Mouse (Mus musculus) MEL (cell line): ENCODE measurements around the gene Ubtf. TPM values are rescaled to one million over a fixed set of nuclear protein-coding genes. Genes with fewer than 3 reads are reported as not detected.

Experiments
- DNase-seq: peaks from one replicate; pipeline ENCODE4 v3.0.0; 2011; ENCODE audit warnings: low read depth, low spot score
- H3K27ac ChIP-seq: 2 replicates; pipeline ENCODE4 v1.5.1; 2012; ENCODE audit warnings: low read depth, mild to moderate bottlenecking, control low read depth, low read length, moderate library complexity; ENCODE audit not compliant: control insufficient read depth
- H3K27me3 ChIP-seq, 2 experiments: fragments of 150-350 bp in 1 of 2; sonication (generic) in 1 of 2; 2 replicates each; pipeline ENCODE4 v1.6.1; 2012; ENCODE audit warnings: low read length in 2 of 2, mild to moderate bottlenecking in 2 of 2, improper control_type of control experiment in 1 of 2, moderate library complexity in 1 of 2; ENCODE audit not compliant: insufficient read depth in 2 of 2, control insufficient read depth in 1 of 2
- H3K36me3 ChIP-seq, 2 experiments: 2 replicates each; pipeline ENCODE4 v1.6.1; 2012 to 2014; ENCODE audit warnings: low read length in 2 of 2, improper control_type of control experiment in 1 of 2, inconsistent platforms in 1 of 2, mild to moderate bottlenecking in 1 of 2; ENCODE audit not compliant: insufficient read depth in 2 of 2, control insufficient read depth in 1 of 2
- H3K4me1 ChIP-seq, 2 experiments: fragments of 150-350 bp in 1 of 2; sonication (generic) in 1 of 2; 2 replicates each; pipeline ENCODE4 v1.6.1; 2012; ENCODE audit warnings: low read length in 2 of 2, improper control_type of control experiment in 1 of 2, mild to moderate bottlenecking in 1 of 2; ENCODE audit not compliant: insufficient read depth in 2 of 2, control insufficient read depth in 1 of 2
- H3K4me3 ChIP-seq, 2 experiments: fragments of 150-350 bp in 1 of 2; sonication (generic) in 1 of 2; 2 replicates each; pipeline ENCODE4 v1.5.1; 2012; ENCODE audit warnings: low read depth in 2 of 2, low read length in 2 of 2, mild to moderate bottlenecking in 2 of 2, moderate library complexity in 2 of 2, control low read depth in 1 of 2, improper control_type of control experiment in 1 of 2; ENCODE audit not compliant: control insufficient read depth in 1 of 2, insufficient read depth in 1 of 2
- H3K79me2 ChIP-seq: 2 replicates; pipeline ENCODE4 v1.6.1; 2012; ENCODE audit warnings: mild to moderate bottlenecking, low read length, moderate library complexity; ENCODE audit not compliant: control insufficient read depth, poor library complexity, insufficient read depth
- H3K9ac ChIP-seq: 2 replicates; pipeline ENCODE4 v1.6.1; 2012; ENCODE audit warnings: low read depth, mild to moderate bottlenecking, control low read depth, low read length, moderate library complexity; ENCODE audit not compliant: control insufficient read depth, poor library complexity, severe bottlenecking
- H3K9me3 ChIP-seq: fragments of 150-350 bp; sonication (generic); replicated peaks from 2 replicates; pipeline ENCODE4 v1.6.1; 2012; ENCODE audit warnings: mild to moderate bottlenecking, low read length, improper control_type of control experiment, moderate library complexity; ENCODE audit not compliant: insufficient read depth
- BHLHE40 ChIP-seq: IDR thresholded peaks from 2 replicates; pipeline ENCODE4 v1.6.1; 2012; ENCODE audit warnings: low read depth, mild to moderate bottlenecking, inconsistent platforms, low read length, improper control_type of control experiment, borderline replicate concordance
- E2F4 ChIP-seq: IDR thresholded peaks from 2 replicates; pipeline ENCODE4 v1.6.1; 2011; ENCODE audit warnings: low read depth, low read length, improper control_type of control experiment, borderline replicate concordance
- ELF1 ChIP-seq: IDR thresholded peaks from 2 replicates; pipeline ENCODE4 v1.6.1; 2014; ENCODE audit warnings: low read depth, mild to moderate bottlenecking, inconsistent platforms, low read length, improper control_type of control experiment, moderate library complexity
- EP300 ChIP-seq, 2 experiments: IDR thresholded peaks; 2 replicates each; pipeline ENCODE4 v1.6.1; 2011; ENCODE audit warnings: improper control_type of control experiment in 2 of 2, low read length in 2 of 2, low read depth in 1 of 2, mild to moderate bottlenecking in 1 of 2
- GATA1 ChIP-seq: IDR thresholded peaks from 2 replicates; pipeline ENCODE4 v1.6.1; 2011; ENCODE audit warnings: low read depth, low read length, improper control_type of control experiment
- JUND ChIP-seq: IDR thresholded peaks from 2 replicates; pipeline ENCODE4 v1.6.1; 2011; ENCODE audit warnings: low read depth, mild to moderate bottlenecking, improper control_type of control experiment, low read length
- MAX ChIP-seq: IDR thresholded peaks from 2 replicates; pipeline ENCODE4 v1.6.1; 2011; ENCODE audit warnings: low read length, improper control_type of control experiment
- MEF2A ChIP-seq: IDR thresholded peaks from 2 replicates; pipeline ENCODE4 v1.6.1; 2014; ENCODE audit warnings: low read depth, mild to moderate bottlenecking, inconsistent platforms, low read length, improper control_type of control experiment; ENCODE audit not compliant: poor library complexity, insufficient replicate concordance, severe bottlenecking; ENCODE audit errors: extremely low read depth
- NELFE ChIP-seq: IDR thresholded peaks from 2 replicates; pipeline ENCODE4 v1.6.1; 2011; ENCODE audit warnings: low read depth, low read length, improper control_type of control experiment
- NRF1 ChIP-seq: IDR thresholded peaks from 2 replicates; pipeline ENCODE4 v1.6.1; 2014; ENCODE audit warnings: low read depth, mild to moderate bottlenecking, inconsistent platforms, low read length, improper control_type of control experiment, moderate library complexity; ENCODE audit not compliant: poor library complexity, insufficient read depth, severe bottlenecking
- RAD21 ChIP-seq: IDR thresholded peaks from 2 replicates; pipeline ENCODE4 v1.6.1; 2011; ENCODE audit warnings: mild to moderate bottlenecking, low read depth, low read length, improper control_type of control experiment
- SMC3 ChIP-seq: IDR thresholded peaks from 2 replicates; pipeline ENCODE4 v1.6.1; 2011; ENCODE audit warnings: low read depth, low read length, improper control_type of control experiment
- TBP ChIP-seq: IDR thresholded peaks from 2 replicates; pipeline ENCODE4 v1.8.0; 2011; ENCODE audit warnings: low read depth, low read length, improper control_type of control experiment
- TCF12 ChIP-seq: IDR thresholded peaks from 2 replicates; pipeline ENCODE4 v1.6.1; 2014; ENCODE audit warnings: low read depth, mild to moderate bottlenecking, inconsistent platforms, low read length, improper control_type of control experiment, moderate library complexity
- UBTF ChIP-seq: IDR thresholded peaks from 2 replicates; pipeline ENCODE4 v1.6.1; 2012; ENCODE audit warnings: low read depth, mild to moderate bottlenecking, inconsistent platforms, low read length, improper control_type of control experiment, moderate library complexity, borderline replicate concordance; ENCODE audit not compliant: insufficient read depth
- USF2 ChIP-seq, 2 experiments: IDR thresholded peaks; 2 replicates each; pipeline ENCODE4 v1.6.1; 2011 to 2012; ENCODE audit warnings: improper control_type of control experiment in 2 of 2, low read length in 2 of 2, borderline replicate concordance in 1 of 2, inconsistent platforms in 1 of 2, low read depth in 1 of 2, mild to moderate bottlenecking in 1 of 2; ENCODE audit not compliant: insufficient read depth in 1 of 2
- ZKSCAN1 ChIP-seq: IDR thresholded peaks from 2 replicates; pipeline ENCODE4 v1.6.1; 2012; ENCODE audit warnings: low read depth, mild to moderate bottlenecking, inconsistent platforms, low read length, improper control_type of control experiment, moderate library complexity
- ZMIZ1 ChIP-seq: IDR thresholded peaks from 2 replicates; pipeline ENCODE4 v1.6.1; 2012; ENCODE audit warnings: low read depth, mild to moderate bottlenecking, inconsistent platforms, low read length, improper control_type of control experiment, moderate library complexity
- ZNF384 ChIP-seq: IDR thresholded peaks from 2 replicates; pipeline ENCODE4 v1.6.1; 2012; ENCODE audit warnings: low read depth, mild to moderate bottlenecking, inconsistent platforms, low read length, improper control_type of control experiment
- polyA plus RNA-seq, 2 experiments: library from polyadenylated mRNA; stranded (reverse) in 1 of 2; unstranded in 1 of 2; fragments of >175 nt in 1 of 2; fragments of >200 nt in 1 of 2; gene quantifications; 2 replicates each; pipeline versions ENCODE4 v1.2.1 to v1.2.4; 2012; ENCODE audit warnings: low replicate concordance in 2 of 2, low read depth in 1 of 2; ENCODE audit not compliant: insufficient read length in 2 of 2, insufficient read depth in 1 of 2, missing spikeins in 1 of 2
- total RNA-seq: library from RNA; depleted of rRNA; stranded (reverse); fragments of 300-350 nt; gene quantifications from 2 replicates; pipeline ENCODE4 v1.2.3, GENCODE M21; 2012

Gene Ubtf
- total and polyA plus RNA-seq, 3 experiments: 76.5 to 189 (median 145) TPM

GRCm38 (mm10) chr11:102348771-102349170 lies 29.2 kb upstream of the Ubtf start:
- peaks cover 0 to 4% of the 10 kb centered on the region in 2 experiments; a peak in 1 of 4 replicates for H3K4me1 ChIP-seq

DNA sequence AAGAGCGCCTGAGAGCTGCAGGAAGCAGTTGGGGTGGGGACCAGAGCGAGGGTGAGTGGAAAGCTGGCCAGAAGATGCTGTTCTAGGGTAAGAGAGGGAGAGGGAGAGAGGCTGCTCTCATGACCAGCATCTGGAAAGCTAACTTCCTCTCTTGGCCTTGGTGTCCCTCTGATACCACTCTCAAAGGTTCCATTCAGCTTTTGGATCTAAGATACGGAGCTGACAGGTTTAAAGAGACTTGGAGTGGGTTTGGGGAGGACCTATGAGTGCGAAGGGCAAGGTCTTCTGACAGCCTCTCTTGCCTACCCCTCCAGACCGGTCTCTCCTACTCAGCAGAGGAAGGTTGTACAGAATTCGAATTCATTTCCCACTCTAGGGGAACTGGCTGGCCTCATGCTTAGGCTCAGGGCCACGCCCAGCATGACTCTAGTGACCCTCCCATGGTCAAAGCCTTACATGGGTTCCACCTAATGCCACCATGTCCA lies 28.6 kb upstream of the Ubtf start:
- Histone ChIP-seq H3K36me3 (no peaks in the 10 kb centered on the region), H3K27ac (no peak overlapping the region), H3K27me3 (peaks cover 4 to 8% of the 10 kb centered on the region in 2 experiments; a peak in 3 of 4 replicates), H3K79me2 (no peaks in the 10 kb centered on the region), H3K9ac (no peak overlapping the region), H3K4me3 (no peak overlapping the region), H3K9me3 (no peaks in the 10 kb centered on the region), H3K4me1 (peaks cover 0 to 6% of the 10 kb centered on the region in 2 experiments; a peak in 1 of 4 replicates)
- TF ChIP-seq MEF2A (no peak), ELF1 (no peak), TBP (no peak), RAD21 (no peak), GATA1 (no peak), NELFE (no peak), UBTF (no peak)
- DNase-seq: no peak

More at GRCm38 (mm10) chr11:102348771-102349170, 29.2 kb upstream of the Ubtf start:
- H3K79me2 ChIP-seq: no peaks in the 10 kb centered on the region
- DNase-seq: no peak
- H3K27me3 ChIP-seq: peaks cover 4 to 8% of the 10 kb centered on the region in 2 experiments; a peak in 3 of 4 replicates
- no peaks in the 10 kb centered on the region for H3K36me3 ChIP-seq
- no peak overlapping the region for H3K27ac ChIP-seq
- no peak overlapping the region for H3K9ac ChIP-seq
- H3K4me3 ChIP-seq: no peak overlapping the region
- no peak for TF ChIP-seq TCF12
- TF ChIP-seq JUND: no peak
- no peak for TF ChIP-seq ZKSCAN1
- TF ChIP-seq MAX: no peak
- no peak for TF ChIP-seq BHLHE40
- no peak for TF ChIP-seq USF2 (IDR thresholded peaks at IDR 0.05; ENCODE audit: borderline replicate concordance in 1 of 2, insufficient read depth in 1 of 2, low read depth in 1 of 2, low read length in 2 of 2)
- no peak for TF ChIP-seq EP300 (IDR thresholded peaks at IDR 0.05; ENCODE audit: low read depth in 1 of 2, low read length in 2 of 2)
- TF ChIP-seq ZMIZ1: no peak
- no peak for TF ChIP-seq SMC3
- no peak for TF ChIP-seq NRF1
- TF ChIP-seq MEF2A: no peak
- no peak for TF ChIP-seq E2F4
- no peak for TF ChIP-seq ZNF384
- no peak for TF ChIP-seq RAD21
- H3K9me3 ChIP-seq: no peaks in the 10 kb centered on the region
